Mouse (Mus musculus) neural tube, embryonic 10.5 days (tissue): Measurements from ENCODE around the gene Praf2.

Experiments
- DNase-seq: peaks from one replicate; pipeline ENCODE4 v3.0.0-alpha.2; 2017; ENCODE audit warnings: low spot score; ENCODE audit errors: extremely low spot score

Gene Praf2

GRCm38 (mm10) chrX:7778450-7779244 lies 50.4 kb downstream of the Praf2 start:
- no peak for DNase-seq

- DNase-seq, result no peak
These were observed 51.1 kb downstream of the Praf2 start for GRCm38 (mm10) chrX:7779294-7779693.
